Mouse (Mus musculus) kidney, postnatal 0 days (tissue): ENCODE data around the gene Skp1a. TPM values are rescaled to one million over a fixed set of nuclear protein-coding genes. Genes with fewer than 3 reads are reported as not detected.

Source experiments
- ATAC-seq: fragments of 200-750 bp; cut with Nextera tagmentation; replicated peaks from 2 replicates; pipeline ENCODE4 v1.8.0; 2017; ENCODE audit warnings: low read depth, moderate number of reproducible peaks, moderate TSS enrichment, moderate library complexity; ENCODE audit not compliant: low FRiP score
- DNase-seq: peaks from one replicate; pipeline ENCODE4 v3.0.0-alpha.2; 2016; ENCODE audit warnings: low spot score
- H3K27ac ChIP-seq: fragments of 300-500 bp; sonication (generic); 2 replicates; pipeline ENCODE4 v1.5.1; 2014; ENCODE audit warnings: mild to moderate bottlenecking
- H3K27me3 ChIP-seq: fragments of 300-500 bp; sonication (generic); 2 replicates; pipeline ENCODE4 v1.6.1; 2014; ENCODE audit warnings: low read length, mixed read lengths; ENCODE audit not compliant: insufficient read depth
- H3K36me3 ChIP-seq: fragments of 300-500 bp; sonication (generic); 2 replicates; pipeline ENCODE4 v1.6.1; 2014; ENCODE audit warnings: low read length, mixed read lengths; ENCODE audit not compliant: insufficient read depth
- H3K4me1 ChIP-seq: fragments of 300-500 bp; sonication (generic); replicated peaks from 2 replicates; pipeline ENCODE4 v1.6.1; 2014; ENCODE audit warnings: antibody characterized with exemption, low read length, mixed read lengths; ENCODE audit not compliant: insufficient read depth
- H3K4me2 ChIP-seq: fragments of 300-500 bp; sonication (generic); 2 replicates; pipeline ENCODE4 v1.6.1; 2014; ENCODE audit warnings: mild to moderate bottlenecking, low read length, moderate library complexity, mixed read lengths
- H3K4me3 ChIP-seq: fragments of 300-500 bp; sonication (generic); replicated peaks from 2 replicates; pipeline ENCODE4 v1.5.1; 2014; ENCODE audit warnings: low read depth, low read length
- H3K9ac ChIP-seq: fragments of 300-500 bp; sonication (generic); 2 replicates; pipeline ENCODE4 v1.6.1; 2014; ENCODE audit warnings: low read depth, low read length
- H3K9me3 ChIP-seq: fragments of 300-500 bp; sonication (generic); replicated peaks from 2 replicates; pipeline ENCODE4 v1.6.1; 2016; ENCODE audit warnings: low read length, inconsistent platforms, mixed read lengths
- CTCF ChIP-seq: IDR thresholded peaks from 2 replicates; pipeline ENCODE4 v1.5.1; 2016; ENCODE audit warnings: antibody characterized with exemption, low read depth, mild to moderate bottlenecking, moderate library complexity
- WGBS: fragments of 180-500 bp; shearing (Covaris S2); extraction: QIAGEN DNeasy Blood & Tissue Kit; methylation state at CpG from one replicate; pipeline ENCODE4 v1.1.7; 2014; 5-methylcytosine and 5-hydroxymethylcytosine counted together
- polyA plus RNA-seq: library from polyadenylated mRNA; unstranded; fragments of >200 nt; fragmentation: Nextera tagmentation; extraction: Ambion mirVana; gene quantifications from 2 replicates; pipeline ENCODE4 v1.2.1, GENCODE M21; 2015

Gene Skp1a
- polyA plus RNA-seq, 1 experiment from 2014 or later, result 917 TPM

GRCm38 (mm10) chr11:52280566-52281455 lies 49.0 kb downstream of the Skp1a start:
- no peak overlapping the region for H3K27ac ChIP-seq
- no peaks in the 10 kb centered on the region for H3K9me3 ChIP-seq
- H3K4me1 ChIP-seq, result peaks cover 14% of the 10 kb centered on the region
- WGBS, result 92% methylated on average over 11 of the region's 11 CpGs
- no peak for ATAC-seq
- no peak overlapping the region for H3K4me3 ChIP-seq
- no peak overlapping the region for H3K4me2 ChIP-seq
- H3K36me3 ChIP-seq, result no peaks in the 10 kb centered on the region
- no peaks in the 10 kb centered on the region for H3K27me3 ChIP-seq
- no peak overlapping the region for H3K9ac ChIP-seq
- TF ChIP-seq CTCF, result no peak
- no peak for DNase-seq

GRCm38 (mm10) chr11:52281568-52282328 lies 50.0 kb downstream of the Skp1a start:
- ATAC-seq (no peak), DNase-seq (no peak)
- no peak for TF ChIP-seq CTCF
- Histone ChIP-seq H3K4me2 (peak overlapping the region; percentile 99), H3K4me3 (peak overlapping the region; percentile 73), H3K9ac (no peak overlapping the region), H3K4me1 (peaks cover 17% of the 10 kb centered on the region), H3K27ac (no peak overlapping the region), H3K9me3 (no peaks in the 10 kb centered on the region), H3K27me3 (no peaks in the 10 kb centered on the region), H3K36me3 (no peaks in the 10 kb centered on the region)
- WGBS, result 67% methylated on average over 19 of the region's 19 CpGs

GRCm38 (mm10) chr11:52282420-52282773 lies 50.6 kb downstream of the Skp1a start:
- Histone ChIP-seq H3K27me3 (no peaks in the 10 kb centered on the region), H3K4me1 (peaks cover 17% of the 10 kb centered on the region), H3K9me3 (no peaks in the 10 kb centered on the region), H3K4me3 (peak overlapping the region; percentile 73), H3K27ac (peak overlapping the region; percentile 62; the same call in 1 of the 2 replicates), H3K9ac (peak overlapping the region; percentile 84), H3K36me3 (no peaks in the 10 kb centered on the region), H3K4me2 (peak overlapping the region; percentile 99)
- WGBS, result 0% methylated on average over 19 of the region's 19 CpGs
- no peak for TF ChIP-seq CTCF
- ATAC-seq, result peak; percentile 31
- DNase-seq, result peak; percentile 52

- ATAC-seq (peak; percentile 80), DNase-seq (peak; percentile 89)
- peak within 1 kb of the TSS; percentile 73 for H3K4me3 ChIP-seq
- no peak for TF ChIP-seq CTCF
- H3K27me3 ChIP-seq, result no peaks in the 10 kb centered on the region
- peaks cover 17% of the 10 kb centered on the region for H3K4me1 ChIP-seq
- no peaks in the 10 kb centered on the region for H3K9me3 ChIP-seq
- H3K4me2 ChIP-seq, result peak within 1 kb of the TSS; percentile 99
- no peaks in the 10 kb centered on the region for H3K36me3 ChIP-seq
- under 1% methylated on average over 86 of the region's 97 CpGs for WGBS
- H3K9ac ChIP-seq, result peak within 1 kb of the TSS; percentile 84
- peak within 1 kb of the TSS; percentile 62 for H3K27ac ChIP-seq
Measured at GRCm38 (mm10) chr11:52282774-52283595, 51.2 kb downstream of the Skp1a start, which contains the start of gene Tcf7. Gene Tcf7, minus strand, starts transcription at chr11:52283014.

- Histone ChIP-seq H3K9ac (0 out of 2 replicates have a peak overlapping the region, but pooled peaks have one; percentile 84), H3K27me3 (no peaks in the 10 kb centered on the region), H3K27ac (no peak overlapping the region; the same call in 1 of the 2 replicates), H3K4me3 (peak overlapping the region; percentile 73), H3K4me2 (peak overlapping the region; percentile 99), H3K4me1 (peaks cover 17% of the 10 kb centered on the region), H3K9me3 (no peaks in the 10 kb centered on the region), H3K36me3 (no peaks in the 10 kb centered on the region)
- 6% methylated on average over 44 of the region's 44 CpGs for WGBS
- DNase-seq (peak; percentile 81), ATAC-seq (peak; percentile 23; the same call in 1 of the 2 replicates)
- TF ChIP-seq CTCF, result no peak
Measured at GRCm38 (mm10) chr11:52283596-52284571, 52.1 kb downstream of the Skp1a start.
